Mouse (Mus musculus): ENCODE measurements around the gene Tagln2.
A peak's percentile ranks its signal among the peaks of the same experiment; 100 is the strongest.

GRCm38 (mm10) chr1:172526380-172527081, 26.7 kb downstream of the Tagln2 start:
- no peak for TF ChIP-seq CTCF (IDR thresholded peaks at IDR 0.05; ENCODE audit: low read depth)
- TF ChIP-seq EP300 (IDR thresholded peaks at IDR 0.05; ENCODE audit: low read depth) = peak; percentile 59; the same call in 1 of the 2 replicates

Data from heart, postnatal 0 days (tissue).